Mouse (Mus musculus) left cerebral cortex, postnatal 25 days (tissue): ENCODE measurements around the gene Tinagl1. TPM values are rescaled to one million over a fixed set of nuclear protein-coding genes. Genes with fewer than 3 reads are reported as not detected.

ENCODE experiments used
- DNase-seq, 2 experiments: peaks; one replicate each; pipeline ENCODE4 v3.0.0; 2022; ENCODE audit warnings: low spot score in 2 of 2, mixed read lengths in 1 of 2
- intact Hi-C: fragments of 180-260 bp; cut with DNase I; formaldehyde crosslinking; loops from one replicate; pipeline ENCODE4 v1.15.1; 2025
- total RNA-seq, 2 experiments: library from RNA; stranded (reverse); gene quantifications; 2 replicates each; pipeline ENCODE4 v1.2.3; 2021

The Tinagl1 gene
- total RNA-seq, result 1 to 10 TPM; 8.0 to 9.2 TPM

DNA sequence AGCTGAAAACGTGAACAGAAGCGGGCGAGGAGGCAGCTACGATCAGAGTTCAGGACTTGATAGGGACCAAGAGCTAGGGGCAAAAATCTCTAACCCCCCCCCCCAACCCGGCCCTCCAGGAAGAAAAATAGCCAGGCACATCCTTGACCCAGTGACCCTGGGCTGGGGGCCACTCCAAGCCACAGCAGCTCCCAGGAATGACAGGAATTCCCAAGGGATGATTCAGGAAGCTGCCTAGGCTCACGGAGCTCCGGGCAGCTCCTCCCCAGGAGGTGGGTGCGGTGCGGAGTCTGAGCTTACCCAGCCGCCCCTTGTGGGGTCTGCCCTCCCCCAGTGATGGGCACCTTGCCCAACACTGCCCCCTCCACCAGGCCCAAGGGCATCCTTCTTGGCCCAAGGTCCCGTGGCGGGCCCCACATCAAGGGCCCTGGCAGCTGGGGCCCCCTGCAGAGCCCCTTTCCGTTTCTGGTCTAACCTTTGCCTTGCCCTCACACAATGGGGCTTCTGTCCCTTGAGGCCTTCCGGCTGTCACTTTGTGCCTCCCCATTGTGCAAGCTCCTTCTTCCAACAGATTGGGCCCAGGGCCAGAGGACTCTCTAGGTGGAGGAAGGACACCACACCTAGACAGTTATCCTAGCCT lies at the start of gene Tinagl1:
Tinagl1 (minus strand) TSS at position 51 of the 640 bp plus-strand sequence.
- DNase-seq, result no peak
- intact Hi-C loops, result no loop called here

DNA sequence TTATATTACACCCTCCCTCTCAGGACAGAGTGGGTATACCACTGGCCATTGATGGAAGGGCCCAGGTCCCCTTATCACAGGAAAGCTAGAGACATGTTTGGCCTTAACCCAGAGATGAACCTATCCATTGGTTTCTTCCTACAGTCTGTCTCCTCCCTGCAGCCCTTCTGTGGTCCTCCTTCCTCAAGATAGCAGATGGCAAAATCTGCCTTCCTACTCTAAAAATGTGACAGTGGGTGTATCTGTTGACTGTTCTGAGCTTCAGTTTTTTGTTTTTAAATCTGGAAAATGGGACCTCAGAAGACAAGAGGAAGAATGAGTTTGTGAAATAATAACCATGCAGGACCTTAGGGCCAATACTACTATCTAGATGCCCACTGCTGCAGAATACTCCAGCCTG lies 49.1 kb upstream of the Tinagl1 start:
- intact Hi-C loops, result no loop called here
- DNase-seq, result peak in 1 of 2 experiments; percentile 62

DNA sequence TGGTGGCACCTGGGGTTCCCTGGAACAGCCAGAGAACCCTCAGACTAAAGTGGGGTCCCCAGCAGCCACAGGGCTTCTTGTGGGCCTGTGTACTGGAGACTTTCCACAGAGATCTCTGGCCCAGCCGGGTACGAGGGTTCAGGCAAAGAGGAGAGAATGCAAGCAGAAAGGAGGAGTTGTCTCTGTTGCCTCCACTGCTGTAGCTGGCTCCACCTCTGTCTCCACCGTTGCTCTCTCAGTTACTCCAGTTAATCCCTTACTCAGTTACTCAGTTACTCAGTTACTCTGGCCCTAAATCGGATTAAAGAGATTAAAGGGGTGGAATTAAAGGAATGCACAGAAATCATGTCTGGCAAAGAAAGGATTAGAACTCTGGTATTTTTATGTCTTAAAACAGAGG lies 47.3 kb upstream of the Tinagl1 start, which contains the start of gene Gm853:
Gm853 (minus strand) TSS at position 223 of the 400 bp plus-strand sequence.
- intact Hi-C loops, result no loop called here
- no peak for DNase-seq

DNA sequence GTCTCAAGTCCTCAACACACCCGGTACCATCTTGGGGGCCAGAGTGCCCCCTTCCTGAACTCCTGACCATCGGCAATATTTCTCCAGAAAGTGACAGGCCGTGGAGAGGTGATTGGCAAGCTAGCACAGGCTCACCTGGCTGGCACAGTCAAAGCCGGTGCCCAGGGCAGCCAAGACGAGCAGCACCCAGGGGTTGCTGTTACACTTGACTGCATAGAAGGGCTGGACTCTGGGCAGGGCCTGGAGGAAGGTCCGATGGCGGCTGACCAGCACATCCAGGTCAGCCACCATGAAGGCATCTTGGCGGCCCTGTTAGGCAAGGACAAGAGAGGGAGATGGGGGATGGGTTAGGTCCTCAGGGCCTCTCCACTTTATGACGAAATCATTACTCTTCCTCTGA lies 45.3 kb upstream of the Tinagl1 start:
- no peak for DNase-seq
- intact Hi-C loops, result no loop called here

DNA sequence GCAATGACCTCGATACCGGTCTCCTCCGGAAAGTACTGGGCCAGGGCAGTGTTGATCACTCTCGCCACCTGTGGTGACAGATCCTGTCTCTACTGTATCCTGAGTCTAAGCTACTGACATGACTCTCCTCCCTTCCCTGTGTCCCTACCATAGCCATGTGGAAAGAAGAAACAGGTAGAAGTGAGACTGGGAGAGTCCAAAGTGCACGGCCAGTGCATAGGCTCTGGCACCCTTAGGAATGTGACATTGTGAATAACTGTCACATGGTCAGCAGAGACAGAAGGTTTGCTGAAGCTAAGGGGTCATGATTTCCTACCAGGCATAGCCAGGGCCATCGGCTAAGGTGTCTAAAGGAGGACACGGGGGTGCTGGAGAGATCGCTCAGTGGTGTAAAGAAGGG lies 40.5 kb upstream of the Tinagl1 start:
- no peak for DNase-seq
- intact Hi-C loops, result no loop called here

DNA sequence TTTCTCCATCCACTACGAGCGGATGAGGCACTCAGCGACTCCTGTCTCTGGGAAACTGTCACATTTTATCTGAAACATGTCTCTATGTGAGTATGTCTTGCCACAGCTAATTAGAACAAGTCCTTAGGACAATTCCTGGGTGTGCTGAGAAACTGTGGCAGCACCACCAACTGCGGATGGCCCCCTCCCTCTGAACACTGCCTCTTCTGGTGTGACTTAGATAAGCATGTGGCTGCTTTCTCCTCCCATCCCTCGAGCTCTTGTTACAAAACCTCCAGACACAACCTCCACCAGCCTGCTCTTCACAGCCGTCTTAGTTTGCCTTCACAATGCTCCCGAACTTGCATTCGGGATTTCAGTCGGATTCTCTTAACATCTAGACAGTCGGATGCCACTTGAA lies 38.9 kb upstream of the Tinagl1 start:
- DNase-seq, result no peak
- intact Hi-C loops, result no loop called here

DNA sequence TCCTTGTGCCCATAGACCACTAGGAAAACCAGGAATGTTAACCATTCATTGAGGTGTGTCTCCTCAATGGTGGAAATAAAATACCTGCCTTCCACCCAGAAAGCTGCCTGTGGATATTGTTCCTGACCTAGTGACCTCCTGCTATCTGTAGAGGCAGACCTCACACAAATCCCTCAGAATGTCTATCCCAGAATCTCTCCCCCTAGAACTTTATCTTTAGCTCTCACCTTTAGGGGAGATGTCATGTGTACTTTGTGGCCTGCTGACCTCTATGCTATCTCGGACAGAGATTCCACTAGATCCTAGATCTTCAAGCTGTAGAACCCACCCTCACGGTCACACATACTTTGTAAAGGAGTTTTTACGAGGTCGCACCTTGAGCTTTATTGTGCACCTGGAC lies 38.3 kb upstream of the Tinagl1 start:
- DNase-seq, result no peak
- intact Hi-C loops, result no loop called here

DNA sequence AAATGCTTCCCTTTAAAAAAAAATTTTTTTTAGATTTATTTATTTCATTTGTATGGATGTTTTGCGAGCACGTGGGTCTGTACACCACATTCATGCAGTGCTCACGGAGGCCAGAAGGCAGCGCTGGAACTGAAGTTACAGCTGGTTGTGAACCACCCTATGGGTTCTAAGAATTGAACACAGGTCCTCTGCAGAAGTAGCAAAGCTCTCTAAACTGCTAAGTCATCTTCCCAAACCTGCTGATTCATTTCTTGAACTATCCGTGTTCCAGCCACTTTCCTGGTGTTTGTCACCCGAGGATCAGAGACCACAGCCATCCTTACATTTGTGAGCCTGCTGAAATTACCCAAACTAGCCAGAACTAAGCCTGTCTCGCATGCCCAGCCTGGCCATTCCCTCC lies 37.5 kb upstream of the Tinagl1 start:
- intact Hi-C loops, result no loop called here
- DNase-seq, result no peak

DNA sequence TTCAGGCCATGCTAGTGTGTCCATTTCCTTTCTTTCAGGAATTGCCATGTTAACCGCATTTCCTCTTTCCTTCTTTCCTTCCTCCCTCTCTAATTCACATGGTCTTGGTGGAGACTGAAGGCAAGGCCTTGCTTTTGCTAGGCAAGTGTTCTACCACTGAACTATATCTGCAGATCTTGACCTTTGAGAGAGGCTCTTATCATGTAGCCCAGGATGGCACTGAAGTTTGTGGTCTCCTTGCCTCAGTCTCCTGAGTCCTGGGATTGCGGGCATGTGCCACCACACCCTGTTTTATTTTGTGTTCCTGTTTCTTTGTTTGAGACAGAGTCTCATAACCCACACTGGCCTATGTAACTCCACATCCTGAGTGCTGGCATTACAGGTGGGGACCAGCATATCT lies 36.9 kb upstream of the Tinagl1 start:
- no peak for DNase-seq
- intact Hi-C loops, result no loop called here

DNA sequence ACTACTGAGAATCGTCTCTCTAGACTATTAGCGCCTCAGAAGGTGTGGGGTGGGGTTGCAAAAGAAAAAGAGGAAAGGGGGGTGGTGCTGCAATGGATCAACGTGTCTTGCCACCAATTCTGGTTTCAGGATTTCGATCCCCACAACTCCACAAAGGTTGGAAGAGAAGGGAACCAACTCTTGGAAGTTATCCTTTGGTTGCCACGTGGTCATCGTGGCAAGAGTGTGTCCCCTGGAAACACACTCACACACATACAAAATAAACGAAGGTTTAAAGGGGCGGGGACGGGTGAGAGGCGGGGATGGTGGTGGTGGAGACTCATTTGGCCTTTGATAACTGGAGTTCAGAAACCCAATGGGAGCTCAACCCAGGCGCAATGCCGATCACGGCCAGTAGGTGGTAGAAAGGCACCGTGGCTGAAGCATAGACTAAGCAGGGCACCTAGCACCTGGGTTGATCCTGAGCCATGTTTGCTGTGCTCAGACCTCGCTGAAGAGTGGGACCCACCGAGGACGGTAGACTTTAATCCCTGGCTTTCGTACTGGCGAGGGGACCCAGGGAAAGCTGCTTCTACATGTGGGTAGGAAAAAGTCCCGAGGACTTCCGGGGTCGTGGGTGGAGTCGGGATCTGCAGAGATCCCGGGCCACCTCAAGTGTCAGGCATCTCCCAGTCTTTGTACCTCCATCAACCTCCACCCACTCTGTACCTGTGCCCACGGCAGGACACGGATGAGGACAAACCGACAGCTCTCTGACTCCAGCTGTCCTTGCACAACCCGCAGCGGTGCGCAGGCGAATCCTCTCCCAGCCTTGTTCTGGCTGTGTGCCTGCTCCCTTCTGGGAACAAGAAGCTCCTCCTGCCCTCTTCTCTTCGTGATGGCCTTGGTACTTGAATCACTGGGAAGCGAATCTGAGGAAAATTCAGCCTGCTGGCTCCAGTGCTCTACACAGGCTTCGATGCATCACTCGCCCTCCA lies 24.1 kb upstream of the Tinagl1 start:
- peak; percentile 85 to 92 for DNase-seq
- intact Hi-C loops, result loop anchor here (1.0 to 2.0 kb wide), 2 partner anchors 47 to 94 kb away; no protein-coding TSS in a partner anchor

DNA sequence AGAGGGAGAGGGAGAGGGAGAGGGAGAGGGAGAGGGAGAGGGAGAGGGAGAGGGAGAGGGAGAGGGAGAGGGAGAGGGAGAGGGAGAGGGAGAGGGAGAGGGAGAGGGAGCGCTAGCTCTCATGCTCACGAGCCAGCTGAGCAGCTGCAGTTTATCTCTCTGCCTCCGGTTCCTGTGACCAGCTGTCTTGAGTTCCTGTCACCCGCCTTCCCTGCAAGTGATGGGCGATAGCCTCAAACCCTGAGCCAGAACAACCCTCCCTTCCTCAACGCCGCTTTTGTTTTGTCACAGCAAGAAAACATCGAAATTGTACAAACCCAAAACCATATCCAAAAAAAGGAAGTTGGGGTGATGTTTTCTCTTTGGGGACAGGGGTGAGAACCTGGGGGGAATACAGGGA lies 21.6 kb upstream of the Tinagl1 start:
- DNase-seq, result no peak
- intact Hi-C loops, result no loop called here

DNA sequence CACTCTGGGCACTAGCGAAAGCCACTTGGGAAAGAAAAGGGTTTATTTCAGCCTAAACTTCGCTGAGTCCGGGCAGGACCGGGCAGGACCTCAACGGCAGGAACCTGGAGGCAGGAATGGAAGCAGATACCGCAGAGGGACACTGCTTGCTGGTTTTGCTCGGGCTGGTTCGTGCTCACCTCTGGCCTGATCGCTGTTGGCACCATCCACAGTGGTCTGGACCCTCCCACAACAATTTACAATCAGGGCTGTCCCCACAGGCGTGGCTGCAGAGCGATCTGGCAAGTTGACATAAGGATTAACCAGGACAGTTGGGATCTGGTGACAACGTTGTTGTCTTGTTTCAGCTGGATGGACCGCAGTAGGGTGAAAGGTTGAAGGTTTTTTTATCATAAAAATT lies 21.0 kb upstream of the Tinagl1 start:
- intact Hi-C loops, result no loop called here
- no peak for DNase-seq

DNA sequence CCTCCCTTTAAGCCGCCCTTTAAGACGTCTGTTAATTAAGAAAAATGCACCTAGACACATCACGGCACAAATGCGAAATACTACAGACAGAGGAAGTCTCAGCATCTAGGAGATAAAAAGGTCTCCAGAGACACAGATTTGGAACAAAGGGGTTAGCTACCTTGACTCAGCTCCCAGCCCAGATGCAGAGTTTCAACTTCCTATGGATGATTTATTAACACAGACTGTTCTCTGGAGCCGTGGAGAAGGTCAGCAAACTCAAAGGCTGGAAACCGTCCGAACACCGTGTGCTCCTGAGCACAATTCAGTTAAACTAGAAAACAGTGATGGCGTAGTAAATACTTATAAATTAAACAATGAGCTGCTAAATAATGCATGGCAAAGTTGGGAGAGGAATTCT lies 17.3 kb upstream of the Tinagl1 start:
- intact Hi-C loops, result no loop called here
- DNase-seq, result no peak

DNA sequence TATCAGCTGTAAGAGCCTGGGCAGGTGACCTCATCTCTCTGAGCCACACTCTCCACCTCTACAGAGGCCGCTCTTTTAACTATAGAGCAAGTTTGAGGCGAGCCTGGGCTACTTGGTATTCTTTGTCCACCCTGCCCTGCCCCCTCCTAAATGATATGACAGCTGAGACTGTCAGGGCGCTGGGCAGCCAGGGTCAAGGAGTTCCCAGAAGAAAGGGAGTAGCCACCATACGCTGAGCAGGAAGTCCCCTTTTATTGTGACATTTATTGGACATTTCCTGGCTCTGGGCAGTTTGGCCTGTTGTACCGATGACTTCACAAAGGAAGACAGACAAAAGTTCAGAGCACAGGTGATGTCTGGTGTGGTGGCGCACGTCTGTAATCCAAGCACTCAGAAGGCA lies 14.7 kb upstream of the Tinagl1 start:
- intact Hi-C loops, result loop anchor here (1.0 to 2.0 kb wide), 3 partner anchors 49 to 231 kb away; no protein-coding TSS in a partner anchor
- DNase-seq, result no peak

DNA sequence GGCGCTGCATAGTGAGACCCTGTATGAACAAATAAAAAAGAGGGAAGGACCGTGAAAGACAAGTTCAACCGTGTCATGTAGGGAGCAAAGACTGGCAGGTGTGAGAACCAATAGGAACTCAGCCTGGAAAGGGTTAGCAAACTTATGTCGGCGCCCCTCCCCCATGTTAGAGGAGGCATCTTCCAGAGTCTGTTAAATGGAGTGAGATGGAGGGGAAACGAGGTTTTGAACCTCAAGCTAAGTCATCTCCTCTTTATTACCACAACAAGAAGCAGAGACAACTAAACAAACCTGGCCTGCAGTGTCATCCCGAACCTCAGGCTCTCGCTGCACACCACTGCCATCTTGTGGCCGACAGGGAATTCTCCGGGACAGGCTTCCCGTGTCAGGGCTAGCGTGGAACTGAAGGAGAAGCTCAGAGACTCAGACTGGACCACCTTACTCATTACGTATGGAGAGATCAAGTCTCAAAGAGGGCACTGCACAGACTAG lies 13.9 kb upstream of the Tinagl1 start:
- DNase-seq, result peak; percentile 79 to 90
- intact Hi-C loops, result loop anchor here (1.0 to 2.0 kb wide), 3 partner anchors 48 to 230 kb away; no protein-coding TSS in a partner anchor

DNA sequence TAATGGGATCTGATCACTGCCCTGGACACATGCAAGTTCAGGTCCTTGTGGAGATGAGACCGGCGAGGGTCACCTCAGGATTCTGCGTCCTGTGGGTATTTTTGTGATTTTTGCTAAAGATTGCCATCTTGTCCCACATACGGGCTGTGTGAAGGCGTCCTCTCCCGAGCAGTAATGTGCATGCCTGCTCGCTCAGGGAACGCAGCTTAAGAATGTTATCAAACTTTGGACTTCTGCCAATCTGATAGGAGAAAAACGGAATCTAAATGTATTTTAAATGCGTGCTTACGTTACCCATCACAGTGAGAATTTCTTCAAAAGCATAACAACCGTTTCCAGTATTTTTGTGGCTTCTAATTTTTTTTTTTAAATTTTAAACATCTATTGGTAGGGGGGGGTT lies 12.0 kb upstream of the Tinagl1 start:
- no peak for DNase-seq
- intact Hi-C loops, result no loop called here

DNA sequence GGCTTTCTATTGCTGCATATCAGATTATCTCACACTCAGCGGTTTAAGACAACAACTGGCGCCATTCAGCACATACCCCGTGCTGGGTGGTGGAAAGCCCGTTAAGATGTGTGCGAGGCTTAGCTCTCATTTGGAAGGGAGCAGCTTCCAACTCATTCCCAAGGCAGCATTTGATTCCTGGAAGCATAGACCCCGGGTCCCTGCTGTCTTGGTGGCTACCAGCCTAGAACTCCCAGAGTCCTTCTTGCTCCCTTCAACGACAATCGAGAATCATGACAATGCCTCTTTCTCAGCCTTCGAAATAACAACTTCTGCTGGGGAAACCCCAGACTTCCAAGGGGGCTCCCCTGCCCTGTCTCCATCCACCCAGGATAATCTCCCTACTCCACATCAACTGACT lies 11.5 kb upstream of the Tinagl1 start:
- no peak for DNase-seq
- intact Hi-C loops, result no loop called here

DNA sequence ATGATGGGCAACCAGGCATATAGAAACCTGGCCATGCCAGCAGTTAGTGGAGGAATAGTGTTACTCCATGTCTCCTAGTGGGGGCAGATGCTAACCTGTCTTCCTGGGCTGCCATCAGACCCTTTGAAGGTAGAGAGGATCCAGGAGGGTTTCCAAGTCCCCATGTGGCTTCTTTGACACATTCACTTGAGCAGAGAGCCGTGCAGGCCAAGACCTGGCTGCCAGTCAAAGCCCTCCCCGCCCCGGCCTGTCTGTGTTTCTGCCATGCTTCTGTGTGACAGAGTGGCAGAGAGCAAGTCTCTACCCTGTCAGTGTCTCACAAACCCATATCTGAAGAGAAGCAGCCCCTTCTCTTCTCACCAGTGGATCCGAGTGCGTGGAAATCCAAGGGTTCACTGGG lies 9.0 kb upstream of the Tinagl1 start:
- no peak for DNase-seq
- intact Hi-C loops, result no loop called here

DNA sequence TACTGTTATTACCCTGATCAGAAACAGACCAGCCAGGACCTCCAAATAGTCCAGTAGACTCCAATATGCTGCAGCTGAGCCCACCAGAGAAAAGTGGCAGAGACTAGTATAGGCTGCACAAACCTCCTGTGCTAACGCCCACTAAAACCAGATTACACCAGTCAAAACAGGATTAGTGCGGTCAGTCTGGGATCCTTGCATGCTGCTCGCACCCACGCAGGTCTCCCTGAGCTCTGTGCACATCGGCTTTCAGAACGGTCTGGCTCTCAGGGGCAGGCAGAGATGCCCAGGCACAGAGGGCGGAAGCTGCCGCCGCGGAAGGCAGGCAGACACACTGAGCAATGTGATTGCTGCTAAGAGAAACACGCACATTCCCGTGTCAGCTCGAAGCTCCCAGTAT lies 8.1 kb upstream of the Tinagl1 start:
- no peak for DNase-seq
- intact Hi-C loops, result no loop called here

DNA sequence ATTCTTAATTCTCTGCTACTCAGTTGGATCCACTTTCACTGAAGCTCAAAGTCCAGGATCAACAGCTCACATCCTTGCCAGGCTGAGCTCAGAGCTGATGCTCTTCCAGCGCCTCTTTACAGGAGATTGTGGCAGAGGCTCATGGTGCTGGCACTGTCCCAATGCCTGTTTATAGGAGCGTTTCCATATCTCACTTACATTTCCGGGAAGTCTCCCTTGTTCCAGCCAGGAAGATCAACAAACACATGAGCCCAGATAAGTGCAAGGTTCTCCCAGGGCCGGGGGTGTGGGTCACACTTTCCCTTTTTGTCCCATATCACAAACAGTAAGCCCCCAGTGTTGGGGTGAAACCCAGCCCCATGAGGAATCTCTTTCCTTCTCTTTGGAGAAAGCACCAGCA lies 7.0 kb upstream of the Tinagl1 start:
- intact Hi-C loops, result no loop called here
- no peak for DNase-seq
